Mouse (Mus musculus) lung, postnatal 10 days (tissue): ENCODE measurements around the gene Cdpf1.

Experiments used
- DNase-seq: peaks from one replicate; pipeline ENCODE4 v3.0.0; 2021

Gene Cdpf1

DNA sequence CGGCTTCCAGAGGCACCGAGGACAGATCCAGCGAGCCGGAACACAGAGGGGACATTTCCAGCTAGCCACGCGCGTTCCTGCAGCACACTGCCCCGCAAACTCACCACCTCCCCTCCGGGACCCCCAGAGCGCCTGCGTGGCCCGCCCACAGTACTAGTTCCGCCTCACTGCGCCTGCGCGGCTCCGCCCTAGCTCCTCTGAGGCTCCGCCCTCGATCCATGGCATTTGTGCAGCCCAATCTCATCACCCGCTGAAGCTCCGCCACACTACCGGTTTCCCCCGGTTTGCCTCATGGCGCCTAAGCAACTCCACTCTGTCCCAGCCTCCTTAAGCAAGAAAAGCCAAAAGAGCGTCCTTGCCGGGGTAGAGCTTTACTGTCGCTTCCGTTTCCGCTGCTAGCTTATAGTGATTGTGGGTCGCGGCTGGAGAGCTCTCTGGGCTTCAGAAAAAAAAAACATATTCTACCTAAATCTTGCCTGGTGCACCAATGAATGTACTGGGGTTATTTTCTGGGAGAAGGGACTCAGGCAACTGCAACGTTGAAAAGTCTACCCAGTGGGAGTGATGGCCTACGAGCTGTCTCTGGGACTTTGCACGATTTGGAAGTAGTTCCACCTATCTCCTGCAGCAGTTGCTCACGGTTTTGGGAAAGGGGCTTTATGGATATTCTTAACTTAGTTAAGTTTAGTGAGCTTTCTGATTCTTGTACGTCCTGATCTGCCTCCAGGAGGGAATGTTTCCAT is at the start of gene Cdpf1:
Gene Cdpf1 (minus strand): TSS at position 163 of the 743 bp plus-strand sequence.
- peak; percentile 99 for DNase-seq

DNA sequence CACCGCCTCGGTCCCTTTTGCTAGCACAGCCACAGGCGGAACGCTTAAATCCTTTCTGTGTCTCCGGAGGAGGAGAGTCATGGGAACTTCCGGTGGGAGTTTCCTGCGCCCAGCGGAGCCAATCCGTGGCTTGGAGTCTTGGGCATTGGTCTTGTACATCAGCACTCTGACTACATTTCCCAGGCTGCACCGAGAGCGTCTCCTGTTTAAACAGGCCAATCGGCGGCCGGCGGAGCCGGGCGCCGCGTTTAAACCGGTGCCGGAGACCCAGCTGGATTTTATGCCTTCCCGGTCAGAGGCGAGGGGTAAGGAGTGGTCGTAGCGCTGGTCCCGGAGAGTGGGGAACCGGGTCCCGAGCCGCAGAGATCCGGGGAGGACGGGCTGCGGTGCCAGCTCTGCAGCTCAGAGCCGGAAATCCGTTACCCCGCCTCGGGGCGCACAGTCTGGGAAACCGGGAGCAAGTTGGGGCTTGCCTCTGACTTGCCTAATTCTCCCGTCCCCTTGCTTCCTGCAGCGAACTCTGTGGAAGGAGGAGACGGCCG is 48.1 kb upstream of the Cdpf1 start, which contains the start of gene Gtse1:
Gene Gtse1 (plus strand): TSS at position 256 of the 542 bp plus-strand sequence.
- DNase-seq = peak; percentile 98

DNA sequence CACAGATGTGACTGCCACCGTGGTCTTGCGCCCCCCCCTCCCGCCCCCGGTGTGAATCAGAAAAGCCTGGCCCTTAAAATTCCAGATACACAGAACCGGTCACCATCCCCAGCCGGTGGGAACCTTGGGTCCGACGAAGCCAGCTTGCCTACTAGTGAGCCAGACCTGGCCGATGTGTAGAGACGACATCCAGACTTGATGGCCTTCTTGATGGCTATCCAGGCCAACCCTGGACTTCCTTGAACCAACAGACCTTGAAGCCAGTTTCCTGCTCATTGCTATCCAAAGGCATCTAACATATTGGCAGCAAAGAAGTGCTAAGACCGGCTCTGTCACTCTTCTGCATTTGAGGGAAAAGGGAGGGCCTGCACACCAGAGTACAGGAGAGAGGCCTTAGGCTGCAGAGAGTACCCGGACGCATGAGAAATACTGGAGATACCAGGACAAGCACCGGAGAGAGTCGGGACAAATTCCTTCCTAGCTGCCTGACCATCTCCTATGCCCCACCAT is 47.5 kb upstream of the Cdpf1 start:
- DNase-seq = no peak

DNA sequence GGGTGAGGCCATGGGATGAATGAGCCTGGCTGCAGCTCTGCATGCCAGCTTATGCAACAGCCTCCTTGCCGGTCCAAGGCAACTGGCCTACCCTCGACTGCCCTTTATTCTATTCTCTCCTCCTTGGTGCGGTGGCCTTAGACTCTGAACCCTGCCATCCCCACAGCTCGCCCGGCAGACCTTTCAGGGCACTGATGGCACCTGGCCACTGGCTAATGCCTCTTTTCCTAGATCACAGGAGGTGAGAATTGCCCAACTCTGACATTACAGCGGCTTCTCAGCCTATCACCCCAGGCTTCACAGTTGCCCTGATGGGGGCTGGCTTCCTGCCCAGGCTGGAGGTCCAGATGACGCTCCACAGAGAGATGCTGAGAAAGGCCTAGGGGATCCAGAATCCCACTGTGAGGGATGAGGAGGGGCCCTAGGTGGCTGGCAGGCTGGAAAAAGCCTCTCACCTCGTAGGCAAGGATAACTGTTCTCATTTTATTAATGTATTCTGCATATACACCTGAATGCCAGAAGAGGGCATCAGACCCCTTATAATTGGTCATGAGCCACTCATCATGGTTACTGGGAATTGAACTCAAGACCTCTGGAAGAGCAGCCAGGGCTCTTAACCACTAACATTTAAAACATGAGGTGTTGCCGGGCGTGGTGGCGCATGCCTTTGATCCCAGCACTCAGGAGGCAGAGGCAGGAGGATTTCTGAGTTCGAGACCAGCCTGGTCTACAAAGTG is 40.3 kb upstream of the Cdpf1 start:
- no peak for DNase-seq

DNA sequence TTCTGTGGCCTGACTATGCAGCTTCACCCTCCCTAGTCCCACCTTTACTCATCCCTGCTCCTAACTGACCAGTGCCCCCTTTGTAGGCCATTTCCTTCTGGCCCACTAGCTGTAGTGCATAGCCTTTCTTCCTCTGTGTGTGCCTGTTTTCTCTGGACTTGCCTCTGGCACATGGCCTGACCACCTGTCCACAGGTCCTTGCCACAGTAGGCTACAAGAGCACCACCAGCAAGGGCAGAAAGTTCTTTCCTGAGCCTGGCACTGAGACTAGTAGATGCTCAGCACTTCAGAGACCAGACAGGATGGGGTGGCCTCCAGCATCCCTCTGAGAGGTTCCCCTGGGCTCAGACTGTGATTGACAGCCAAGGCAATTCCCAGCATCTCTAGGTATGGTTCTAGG is 33.6 kb upstream of the Cdpf1 start:
- no peak for DNase-seq

DNA sequence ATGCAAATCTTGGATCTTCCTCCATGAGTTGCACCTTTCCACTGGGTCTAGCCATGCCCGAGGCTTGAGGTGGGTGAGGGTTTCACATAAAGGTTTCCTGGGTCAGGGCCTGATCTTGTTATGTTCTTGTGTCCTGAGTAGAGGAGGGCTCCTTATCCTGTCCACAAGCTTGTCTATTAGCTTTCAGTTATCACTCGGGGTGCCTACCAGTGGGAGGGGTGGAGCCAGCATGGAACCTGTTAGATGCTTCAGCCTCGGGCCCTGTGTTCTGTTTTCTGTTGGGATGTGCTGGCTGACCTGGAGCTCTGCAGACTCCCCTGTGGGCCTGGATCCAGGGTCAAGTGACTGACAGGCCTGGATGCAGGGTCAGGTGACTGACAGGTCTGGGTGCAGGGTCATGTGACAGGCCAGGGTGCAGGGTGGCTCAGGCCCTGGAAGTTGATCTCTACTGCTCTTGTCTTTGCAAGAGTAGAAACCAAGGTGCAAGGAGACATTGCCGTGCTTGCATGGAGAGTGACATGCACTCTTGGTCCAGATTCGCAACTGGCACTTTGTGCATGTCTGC is 30.4 kb upstream of the Cdpf1 start:
- DNase-seq = no peak

DNA sequence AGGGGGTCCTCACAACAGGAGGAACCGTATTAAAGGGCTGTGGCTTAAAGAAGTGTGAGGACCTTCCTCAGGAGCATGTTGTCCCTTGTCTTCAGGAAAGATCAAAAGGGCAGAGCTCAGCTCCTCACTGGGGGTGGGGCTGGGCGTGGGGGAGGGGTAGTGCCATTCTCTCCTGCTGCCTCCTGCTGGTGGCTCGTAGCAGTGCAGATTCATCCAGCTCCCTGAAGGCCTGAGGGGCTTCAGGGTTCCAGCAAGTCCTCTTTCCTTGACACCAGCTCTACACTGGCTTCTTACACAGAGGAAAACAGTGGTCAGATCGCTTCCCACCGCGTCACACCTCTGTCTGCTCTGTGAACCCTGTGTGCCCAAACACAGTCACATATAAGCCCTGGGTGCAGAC is 29.5 kb upstream of the Cdpf1 start:
- DNase-seq = peak; percentile 54

DNA sequence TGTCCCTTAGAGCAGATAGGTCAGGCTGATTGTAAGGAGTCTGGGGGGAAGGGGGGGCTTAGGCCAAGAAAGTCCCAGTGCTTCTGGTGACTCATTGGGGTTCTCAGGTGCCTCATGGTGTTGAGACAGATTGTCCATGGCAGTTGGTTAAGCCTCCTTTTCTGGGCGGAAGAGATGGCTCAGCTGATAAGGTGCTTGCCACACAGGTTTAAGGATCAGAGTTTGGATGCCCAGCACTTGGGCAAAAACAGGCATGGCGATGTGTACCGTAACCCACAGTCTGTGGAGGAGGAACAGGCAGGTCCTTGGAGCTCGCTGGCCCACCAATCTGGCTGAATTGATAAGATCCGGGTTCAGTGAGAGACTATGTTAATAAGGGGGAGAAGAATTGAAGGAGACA is 25.4 kb upstream of the Cdpf1 start:
- no peak for DNase-seq

DNA sequence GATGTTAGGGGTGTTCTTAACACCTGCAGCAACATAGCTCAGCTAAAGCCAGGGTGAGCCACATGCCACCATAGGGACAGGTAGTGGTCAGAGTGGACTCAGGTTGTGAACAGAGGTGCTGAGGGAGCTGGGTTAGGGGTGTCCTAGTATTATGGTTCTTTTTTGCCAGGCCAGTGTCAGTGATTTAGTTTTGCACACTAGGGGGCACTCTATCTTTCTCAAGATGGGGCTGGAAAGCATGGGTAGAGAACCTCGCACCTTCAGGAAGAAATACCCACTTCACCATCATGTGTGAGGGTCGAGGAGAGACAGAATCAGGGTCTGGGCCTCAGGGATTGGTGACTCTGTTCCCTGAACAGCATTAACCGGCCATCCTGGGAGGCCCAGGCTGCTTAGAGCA is 23.8 kb upstream of the Cdpf1 start:
- no peak for DNase-seq

DNA sequence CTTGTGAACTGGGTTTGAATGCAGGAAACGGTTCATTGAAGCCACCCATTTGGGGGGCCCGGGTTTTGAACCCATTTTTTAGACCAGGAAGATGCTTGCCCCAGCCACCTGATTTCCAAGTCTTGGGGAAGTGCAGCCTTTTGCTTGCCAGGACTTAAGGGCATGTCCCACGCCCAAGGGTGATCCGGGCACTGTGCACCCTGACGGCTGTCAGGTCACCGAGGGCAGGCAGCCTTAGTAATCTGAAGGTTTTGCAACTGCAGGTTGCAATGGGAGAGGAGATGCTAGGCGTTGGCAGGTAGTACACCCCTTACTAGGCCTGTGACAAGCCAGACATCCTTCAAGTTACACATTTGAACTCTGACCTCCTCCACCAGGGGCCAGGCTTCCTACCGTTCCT is 21.1 kb upstream of the Cdpf1 start:
- DNase-seq = no peak

DNA sequence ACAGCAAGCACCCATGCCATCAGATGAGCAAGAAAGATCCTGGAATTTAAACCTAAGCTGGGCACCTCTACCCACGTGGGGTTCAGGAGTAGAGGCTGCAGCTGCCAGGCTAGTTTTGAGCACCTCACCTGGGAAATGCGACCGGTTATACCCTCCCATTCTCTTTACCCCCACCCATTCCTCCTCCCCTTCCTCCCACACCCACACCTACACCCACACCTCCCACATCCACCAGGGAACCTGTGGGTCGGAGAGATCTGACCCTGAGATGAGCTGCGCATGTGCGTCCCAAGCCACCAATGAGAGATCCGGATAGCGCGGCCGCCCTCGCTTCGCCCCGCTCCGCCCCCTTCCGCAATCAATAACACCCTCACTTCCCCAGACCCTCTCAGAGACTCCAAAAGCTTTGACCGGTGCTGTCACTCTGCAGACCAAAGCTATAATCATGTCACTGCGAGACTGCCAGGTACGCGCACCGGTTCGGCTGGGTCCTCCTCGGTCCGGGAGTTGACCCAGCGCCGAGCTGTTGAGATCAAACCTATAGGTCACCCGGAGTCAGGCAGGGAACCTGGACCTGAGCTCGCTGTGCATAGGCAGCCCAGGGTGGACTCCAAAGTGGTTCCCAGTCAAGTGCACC is 20.6 kb upstream of the Cdpf1 start, which contains the start of gene Ttc38:
Gene Ttc38 (plus strand): TSS at position 353 of the 637 bp plus-strand sequence.
- DNase-seq = peak; percentile 88

DNA sequence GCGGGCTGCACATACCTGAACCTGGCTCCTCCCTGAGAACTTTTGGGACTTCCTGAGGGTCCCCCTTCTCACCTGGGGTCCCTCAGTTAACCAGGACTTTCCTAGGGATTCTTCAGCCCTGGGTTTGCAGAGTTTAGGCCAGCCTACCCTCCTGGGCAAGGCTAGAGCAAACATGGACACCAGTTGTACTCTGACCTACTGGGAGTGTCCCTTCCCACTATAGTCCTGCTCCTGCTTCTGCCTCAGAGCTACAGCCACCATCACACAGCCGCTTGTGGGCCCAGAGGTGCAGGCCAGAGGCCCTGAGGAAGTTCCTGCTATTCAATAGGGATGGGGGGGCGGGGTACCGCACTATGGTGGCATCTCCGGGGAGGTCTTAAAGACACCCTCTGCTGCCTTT is 18.0 kb upstream of the Cdpf1 start:
- DNase-seq = no peak

DNA sequence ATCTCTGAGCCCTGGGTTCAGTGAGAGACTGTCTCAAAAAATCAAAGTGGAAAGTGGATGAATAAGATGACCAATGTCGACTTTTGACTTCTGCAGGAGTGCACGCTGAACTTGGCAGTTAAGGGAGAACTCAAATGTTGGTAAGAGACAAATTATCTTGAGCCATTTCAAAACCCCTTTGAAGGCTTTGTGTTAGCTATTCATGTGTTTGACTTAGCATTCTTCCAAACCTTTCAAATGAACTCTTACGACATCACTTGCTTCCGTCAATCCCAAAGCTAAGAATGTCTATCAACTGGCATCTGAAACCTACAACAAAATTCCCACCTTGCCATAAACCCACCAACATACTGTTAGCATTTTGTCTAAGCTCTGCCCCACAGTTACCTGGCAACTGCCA is 16.6 kb upstream of the Cdpf1 start:
- no peak for DNase-seq

DNA sequence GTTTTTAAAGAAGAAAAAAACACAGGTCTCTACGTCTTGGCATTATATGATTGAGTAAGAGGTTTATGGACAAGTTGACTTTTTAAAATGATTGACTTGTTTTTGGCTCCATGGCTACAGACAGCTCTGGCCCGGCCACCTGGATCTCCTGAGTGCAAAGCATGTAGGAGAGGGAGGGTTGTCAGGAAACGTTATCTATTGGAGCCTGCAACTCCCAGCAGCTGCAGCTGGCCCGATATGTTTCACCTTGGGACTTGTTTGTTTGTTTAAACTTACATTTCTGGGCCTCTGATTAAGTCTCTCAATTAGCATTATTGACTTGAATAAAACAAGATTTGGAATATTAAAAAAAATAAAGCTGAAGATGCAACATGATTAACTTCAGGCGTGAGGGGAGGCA is 15.2 kb upstream of the Cdpf1 start:
- no peak for DNase-seq

DNA sequence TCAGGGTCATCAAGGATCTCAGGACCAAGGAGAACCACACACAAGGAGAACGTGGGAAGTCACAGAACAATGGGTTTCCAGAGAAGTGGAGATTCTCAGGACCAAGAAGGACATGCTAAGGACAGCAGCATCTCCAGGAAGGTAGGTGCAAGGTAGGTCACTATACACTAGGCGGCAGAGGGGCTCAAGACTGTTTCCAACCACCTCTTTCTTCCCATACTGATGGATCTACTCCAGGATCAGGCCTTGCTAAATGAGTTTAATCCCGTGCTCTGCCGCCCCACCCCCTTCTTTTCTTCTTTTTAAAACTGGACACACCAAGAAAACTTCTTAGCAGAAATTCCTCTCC is 10.5 kb upstream of the Cdpf1 start:
- DNase-seq = peak; percentile 18

DNA sequence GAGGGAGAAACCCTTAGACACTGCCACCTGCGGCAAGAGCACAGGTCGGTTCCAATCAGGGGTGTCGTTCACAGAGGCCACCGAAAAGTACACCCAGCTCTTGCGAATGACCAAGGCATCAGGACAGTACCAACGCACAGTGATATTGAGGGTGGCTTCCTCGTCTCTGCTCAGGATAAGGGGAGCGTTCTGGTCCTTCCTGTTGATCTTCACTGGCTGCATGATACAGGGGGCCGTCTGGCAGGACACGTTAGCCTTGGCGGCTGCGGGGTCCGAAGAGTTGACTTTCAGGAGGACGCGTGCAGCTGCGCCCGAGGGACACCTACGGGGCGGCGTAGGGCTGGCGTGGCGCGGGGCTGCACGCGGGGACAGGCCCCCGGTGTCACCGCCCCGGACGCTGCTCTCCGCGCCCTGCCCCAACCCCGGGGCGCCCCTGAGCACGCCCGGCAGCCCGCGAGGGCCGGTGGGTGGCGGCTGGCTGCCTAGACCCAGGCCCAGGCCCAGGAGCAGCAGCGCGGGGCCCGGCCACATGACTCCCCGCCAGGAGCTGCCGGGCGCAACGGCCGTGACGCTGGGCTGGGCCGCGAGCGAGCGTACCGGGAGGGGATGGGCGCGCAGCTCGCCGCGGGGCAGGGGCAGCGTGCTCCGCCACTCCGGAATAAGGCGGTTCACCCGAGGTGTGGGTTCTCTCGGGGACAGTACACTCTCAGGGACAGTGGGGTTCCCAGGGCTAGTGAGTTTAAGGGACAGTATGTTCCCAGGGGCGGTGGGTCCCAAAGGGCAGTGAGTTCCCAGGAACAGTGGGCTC is 9.9 kb upstream of the Cdpf1 start, which contains the start of gene Pkdrej:
Gene Pkdrej (minus strand): TSS at position 532 of the 808 bp plus-strand sequence.
- DNase-seq = peak; percentile 52

DNA sequence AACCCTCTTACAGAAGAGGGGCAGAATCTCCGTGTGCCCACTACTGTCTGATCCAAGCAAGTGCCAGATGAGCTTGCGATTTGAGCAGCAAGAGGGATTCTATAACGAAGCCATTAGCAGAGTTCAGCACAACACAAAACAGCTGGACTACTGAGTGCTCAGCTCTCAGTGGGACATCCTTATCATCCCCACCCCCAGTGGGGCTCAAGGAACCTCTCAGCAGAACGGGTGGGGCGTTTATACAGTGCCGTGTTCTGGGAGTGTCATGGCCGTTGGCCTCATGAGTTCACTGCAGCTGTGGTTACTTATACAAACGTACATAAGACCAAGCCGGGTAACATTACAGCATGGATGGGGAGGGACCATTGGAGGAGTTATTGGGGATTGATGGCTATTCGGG is 1.9 kb upstream of the Cdpf1 start:
- DNase-seq = no peak

DNA sequence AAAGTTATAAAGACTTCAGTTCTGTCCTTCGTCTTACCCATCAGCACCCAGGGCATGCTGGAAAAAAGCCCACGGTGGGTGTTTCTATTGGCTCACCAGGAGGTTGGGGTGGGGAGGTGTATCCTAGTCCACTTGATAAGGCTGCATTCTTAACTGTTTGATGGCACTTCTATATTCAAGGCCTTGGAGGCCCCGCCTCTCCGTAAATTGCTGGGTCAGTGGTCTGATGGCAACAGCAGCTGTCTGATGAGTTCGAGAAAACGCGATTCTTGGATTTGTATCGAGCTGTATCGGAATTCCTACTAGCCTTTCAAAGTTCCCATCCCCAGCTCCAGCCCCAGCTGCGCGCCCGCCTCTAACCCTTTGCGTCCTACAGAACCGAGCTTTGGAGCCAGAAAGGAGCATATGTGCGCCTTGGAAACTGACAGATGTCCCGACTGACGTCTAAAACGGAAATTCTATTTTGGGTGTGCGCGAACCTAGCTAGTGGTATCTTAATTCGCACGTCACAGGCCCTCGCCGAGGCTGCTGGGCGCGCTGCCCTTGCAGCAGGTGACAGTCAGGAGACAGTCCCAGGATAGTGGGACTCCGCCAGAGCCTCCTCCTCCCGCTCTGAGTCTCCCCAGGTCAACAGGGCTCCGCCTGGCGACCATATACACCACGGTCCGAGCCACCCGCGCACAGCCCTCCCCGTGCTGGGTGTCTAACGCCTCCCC is 533 bp downstream of the Cdpf1 start:
- peak; percentile 74 for DNase-seq

DNA sequence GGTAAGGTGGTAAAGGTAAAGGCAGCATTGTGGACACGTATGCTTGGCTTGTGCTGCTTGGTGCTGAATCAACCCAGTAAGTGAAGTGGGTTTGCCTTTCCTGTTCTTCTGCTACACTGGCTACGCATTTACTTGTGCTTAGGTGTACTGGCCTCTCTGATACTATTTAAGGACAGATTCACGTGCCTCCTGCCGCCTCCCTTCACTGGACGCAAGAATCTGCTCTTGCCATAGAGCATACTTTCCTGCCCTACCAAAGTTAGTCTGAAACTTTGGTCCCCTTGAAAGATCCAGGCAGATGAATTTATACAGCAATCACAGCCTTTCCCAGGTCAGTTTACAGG is 1.1 kb downstream of the Cdpf1 start:
- no peak for DNase-seq

DNA sequence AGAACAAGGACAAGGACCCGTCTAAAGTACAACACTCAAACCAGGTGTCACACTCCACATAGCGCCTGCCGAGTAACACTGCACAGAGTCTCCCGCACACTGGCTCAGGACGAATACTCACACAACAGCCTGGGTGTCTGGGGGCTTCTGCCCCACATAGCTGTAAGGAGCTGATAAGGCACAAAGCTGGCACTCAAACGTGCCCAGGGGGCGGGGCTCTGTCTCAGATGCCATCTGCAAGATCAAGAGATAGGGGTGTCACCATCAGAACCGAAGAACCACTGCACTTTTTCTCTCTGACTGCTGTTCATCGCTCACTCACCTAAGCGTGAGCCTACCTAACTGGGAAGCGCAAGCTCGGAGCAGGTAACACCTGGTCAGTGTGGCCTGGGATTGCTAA is 2.4 kb downstream of the Cdpf1 start:
- DNase-seq = no peak

DNA sequence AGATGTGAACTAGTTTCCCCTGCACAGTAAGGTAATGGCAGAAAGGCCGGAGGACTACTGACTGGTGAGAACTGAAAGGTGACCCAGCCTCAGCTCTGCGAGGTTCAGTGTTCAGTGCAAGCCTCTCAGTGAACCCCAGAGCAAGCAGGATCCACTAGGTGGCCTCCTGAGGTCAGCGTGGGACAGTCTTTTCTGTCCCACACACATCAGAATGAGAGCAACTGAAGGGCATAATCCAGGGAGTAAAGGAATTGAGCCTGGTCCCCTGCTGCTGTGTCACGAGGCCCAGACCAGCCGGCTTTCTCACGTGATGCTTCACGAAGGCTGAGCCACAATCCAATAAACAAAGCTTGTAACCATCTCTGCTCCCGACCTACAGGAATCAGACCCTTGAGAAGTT is 3.1 kb downstream of the Cdpf1 start:
- no peak for DNase-seq

DNA sequence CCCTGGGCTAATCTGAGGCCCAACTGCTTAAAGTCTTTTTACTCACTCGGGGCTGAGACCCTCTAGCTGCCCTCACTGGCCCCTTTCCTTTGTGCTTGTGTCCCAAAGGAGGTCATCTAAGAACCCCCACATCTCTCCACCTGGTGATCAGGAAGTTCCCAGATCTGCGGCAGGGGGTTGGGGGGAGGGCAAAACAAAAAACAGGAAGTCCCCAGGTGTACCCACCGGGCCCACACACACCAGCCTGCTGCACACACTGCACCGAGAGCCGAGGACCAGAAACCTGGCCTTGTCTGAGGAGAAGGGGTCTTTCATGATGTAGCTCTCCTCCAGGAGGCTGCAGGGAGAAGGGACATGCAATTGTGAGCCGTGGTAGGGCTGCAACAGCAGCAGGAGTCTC is 3.5 kb downstream of the Cdpf1 start:
- DNase-seq = no peak
